Mouse (Mus musculus): ENCODE data around the gene Tead2. TPM values are rescaled to one million over a fixed set of nuclear protein-coding genes. Genes with fewer than 3 reads are reported as not detected.

The Tead2 gene
- total RNA-seq, 2 experiments from 2014 or later = 4.3 to 5.7 TPM

- no peak for TF ChIP-seq CTCF (conservative IDR thresholded peaks at IDR 0.05)
- peak in 1 of 2 experiments; percentile 56 for DNase-seq (ENCODE audit: low spot score in 2 of 2)
- Histone ChIP-seq H3K4me3 (no peak overlapping the region), H3K27ac (peak overlapping the region; percentile 79)
Measured at GRCm38 (mm10) chr7:45257063-45257840, 41.7 kb downstream of the Tead2 start.

GRCm38 (mm10) chr7:45259281-45259680 is 43.7 kb downstream of the Tead2 start:
- DNase-seq (ENCODE audit: low spot score in 2 of 2) = no peak
- no peak overlapping the region for H3K27ac ChIP-seq
- TF ChIP-seq CTCF (conservative IDR thresholded peaks at IDR 0.05) = no peak
- no peak overlapping the region for H3K4me3 ChIP-seq

- TF ChIP-seq CTCF (conservative IDR thresholded peaks at IDR 0.05) = no peak
- Histone ChIP-seq H3K27ac (no peak overlapping the region), H3K4me3 (no peak overlapping the region)
- DNase-seq (ENCODE audit: low spot score in 2 of 2) = no peak
Measured at GRCm38 (mm10) chr7:45262266-45262665, 46.7 kb downstream of the Tead2 start.

GRCm38 (mm10) chr7:45263006-45263607 is 47.6 kb downstream of the Tead2 start:
- no peak overlapping the region for H3K27ac ChIP-seq
- no peak for DNase-seq (ENCODE audit: low spot score in 2 of 2)
- H3K4me3 ChIP-seq = no peak overlapping the region
- TF ChIP-seq CTCF (conservative IDR thresholded peaks at IDR 0.05) = no peak

- Histone ChIP-seq H3K27ac (no peak overlapping the region), H3K4me3 (no peak overlapping the region)
- no peak for DNase-seq (ENCODE audit: low spot score in 2 of 2)
- peak; percentile 27 for TF ChIP-seq CTCF (conservative IDR thresholded peaks at IDR 0.05)
Measured at GRCm38 (mm10) chr7:45264348-45264747, 48.8 kb downstream of the Tead2 start.

GRCm38 (mm10) chr7:45265518-45265917 is 50.0 kb downstream of the Tead2 start:
- H3K4me3 ChIP-seq = no peak overlapping the region
- no peak for DNase-seq (ENCODE audit: low spot score in 2 of 2)
- no peak for TF ChIP-seq CTCF (conservative IDR thresholded peaks at IDR 0.05)
- H3K27ac ChIP-seq = no peak overlapping the region

GRCm38 (mm10) chr7:45272786-45273412 is 57.3 kb downstream of the Tead2 start:
- DNase-seq (ENCODE audit: low spot score in 2 of 2) = no peak
- TF ChIP-seq CTCF (conservative IDR thresholded peaks at IDR 0.05) = no peak
- Histone ChIP-seq H3K4me3 (no peak overlapping the region), H3K27ac (no peak overlapping the region)

- no peak overlapping the region for H3K4me3 ChIP-seq
- no peak for TF ChIP-seq CTCF (conservative IDR thresholded peaks at IDR 0.05)
- no peak overlapping the region for H3K27ac ChIP-seq
- no peak for DNase-seq (ENCODE audit: low spot score in 2 of 2)
Measured at GRCm38 (mm10) chr7:45273672-45274071, 58.1 kb downstream of the Tead2 start.

- TF ChIP-seq CTCF (conservative IDR thresholded peaks at IDR 0.05) = peak; percentile 93
- peak; percentile 44 to 80 for DNase-seq (ENCODE audit: low spot score in 2 of 2)
- Histone ChIP-seq H3K4me3 (peak within 1 kb of the TSS; percentile 56), H3K27ac (no peak within 1 kb of the TSS)
Measured at GRCm38 (mm10) chr7:45277136-45277760, 61.7 kb downstream of the Tead2 start, which contains the start of gene Slc6a21. TSS of gene Slc6a21 (plus strand) at chr7:45277513.

Small RNA genes within 50 kb of the gene (microRNA-seq; reads per million reads assigned to microRNA genes)
- gene Mir7055 = 0.55 to 1.6 reads per million in 2 experiments

Other genes with a start within 250 kb of the Tead2 start
- 100 to 1,000 TPM; 138 to 140 TPM for gene Cpt1c, start 240.9 kb upstream of the Tead2 start, total RNA-seq (2021)
- 100 to 1,000 TPM; 165 to 171 TPM for gene Prmt1, start 229.2 kb upstream of the Tead2 start, total RNA-seq (2021)
- gene Irf3, start 218.1 kb upstream of the Tead2 start, total RNA-seq (2021) = 10 to 100 TPM; 38.4 to 42.7 TPM
- 1 to 10 TPM; 2.5 to 3.7 TPM for gene Bcl2l12, start 217.0 kb upstream of the Tead2 start, total RNA-seq (2021)
- 100 to 1,000 TPM; 166 to 168 TPM for gene Scaf1, start 199.4 kb upstream of the Tead2 start, total RNA-seq (2021)
- 10 to 100 TPM; 12.4 to 13.1 TPM for gene Rras, start 197.8 kb upstream of the Tead2 start, total RNA-seq (2021)
- gene Prr12, start 162.9 kb upstream of the Tead2 start, total RNA-seq (2021) = 10 to 100 TPM; 77.6 to 81.4 TPM
- gene Nosip, start 153.3 kb upstream of the Tead2 start, total RNA-seq (2021) = 10 to 100 TPM; 54.2 to 57.7 TPM
- gene Prrg2, start 153.1 kb upstream of the Tead2 start, total RNA-seq (2021) = 1 to 10 TPM; 5.7 to 8.4 TPM
- 10 to 100 TPM in 1 of 2 experiments, 1 to 10 TPM in 1; 7.5 to 11.7 TPM for gene Rcn3, start 123.5 kb upstream of the Tead2 start, total RNA-seq (2021)
- 10 to 100 TPM; 17.8 to 19.0 TPM for gene Fcgrt, start 111.9 kb upstream of the Tead2 start, total RNA-seq (2021)
- 100 to 1,000 TPM; 436 to 442 TPM for gene Rps11, start 91.3 kb upstream of the Tead2 start, total RNA-seq (2021)
- gene Rpl13a, start 87.0 kb upstream of the Tead2 start, total RNA-seq (2021) = 100 to 1,000 TPM; 808 to 856 TPM
- gene Gm45713, start 79.5 kb upstream of the Tead2 start, total RNA-seq (2021) = not detected
- 1 to 10 TPM; 9.4 TPM for gene Flt3l, start 79.3 kb upstream of the Tead2 start, total RNA-seq (2021)
- gene Pih1d1, start 61.5 kb upstream of the Tead2 start, total RNA-seq (2021) = 10 to 100 TPM; 43.0 to 46.1 TPM
- 10 to 100 TPM; 13.2 to 13.3 TPM for gene Aldh16a1, start 61.2 kb upstream of the Tead2 start, total RNA-seq (2021)
- 1,000 to 10,000 TPM; 1,342 to 1,423 TPM for gene Slc17a7, start 51.8 kb upstream of the Tead2 start, total RNA-seq (2021)
- gene Gfy, start 36.2 kb upstream of the Tead2 start, total RNA-seq (2021) = under 1 TPM in 1 of 2 experiments, not detected in 1; 0.20 TPM
- gene Pth2, start 34.8 kb upstream of the Tead2 start, total RNA-seq (2021) = not detected
- gene Ccdc155, start 10.9 kb upstream of the Tead2 start, total RNA-seq (2021) = 1 to 10 TPM; 3.5 to 3.9 TPM
- gene Dkkl1, start 3.6 kb upstream of the Tead2 start, total RNA-seq (2021) = 1 to 10 TPM; 1.6 TPM
- 1 to 10 TPM; 3.7 to 5.5 TPM for gene Cd37, start 23.4 kb downstream of the Tead2 start, total RNA-seq (2021)
- 1 to 10 TPM; 1.7 to 2.8 TPM for gene Slc6a16, start 25.3 kb downstream of the Tead2 start, total RNA-seq (2021)
- gene Slc6a21, start 61.8 kb downstream of the Tead2 start, total RNA-seq (2021) = not detected
- gene Trpm4, start 118.0 kb downstream of the Tead2 start, total RNA-seq (2021) = 10 to 100 TPM; 12.8 to 16.5 TPM
- gene Hrc, start 119.5 kb downstream of the Tead2 start, total RNA-seq (2021) = under 1 TPM; 0.22 to 0.33 TPM
- gene Ppfia3, start 151.3 kb downstream of the Tead2 start, total RNA-seq (2021) = 100 to 1,000 TPM; 133 to 138 TPM
- 100 to 1,000 TPM; 138 to 146 TPM for gene Lin7b, start 154.8 kb downstream of the Tead2 start, total RNA-seq (2021)
- gene Snrnp70, start 180.0 kb downstream of the Tead2 start, total RNA-seq (2021) = 100 to 1,000 TPM; 456 to 514 TPM
- not detected for gene Kcna7, start 189.9 kb downstream of the Tead2 start, total RNA-seq (2021)
- not detected for gene Ntf5, start 197.9 kb downstream of the Tead2 start, total RNA-seq (2021)
- gene Lhb, start 205.1 kb downstream of the Tead2 start, total RNA-seq (2021) = not detected
- gene Gys1, start 219.1 kb downstream of the Tead2 start, total RNA-seq (2021) = 10 to 100 TPM; 16.1 to 20.3 TPM
- gene Ruvbl2, start 222.3 kb downstream of the Tead2 start, total RNA-seq (2021) = 10 to 100 TPM; 35.0 to 37.2 TPM
- gene Ftl1, start 244.1 kb downstream of the Tead2 start, total RNA-seq (2021) = 100 to 1,000 TPM; 186 to 204 TPM